17 mouse cellular contexts compared by ENCODE assay signal in genomic region chr19:5579971-5580370, GRCm38 (mm10). TPM values are rescaled to one million over a fixed set of nuclear protein-coding genes. Genes with fewer than 3 reads are reported as not detected.
"Had no signal": no experiment of that assay in that cellular context is flagged by ENCODE, and none has a peak within 500 bp of the region (broad histone marks: within the 10 kb centered on the region; RNA-seq: fewer than 3 reads in every experiment).

No protein-coding gene starts in this region.

- H3K4me1 ChIP-seq: lung, embryonic 15.5 days; midbrain, embryonic 13.5 days; midbrain, embryonic 15.5 days; neural tube, embryonic 12.5 days had no signal

- H3K27ac ChIP-seq: lung, embryonic 15.5 days; macrophage; midbrain, embryonic 13.5 days; midbrain, embryonic 15.5 days; neural tube, embryonic 12.5 days had no signal

- H3K9ac ChIP-seq: liver, postnatal 0 days; lung, embryonic 15.5 days; midbrain, embryonic 13.5 days; midbrain, embryonic 15.5 days; neural tube, embryonic 12.5 days had no signal

- H3K36me3 ChIP-seq: lung, embryonic 15.5 days; midbrain, embryonic 13.5 days; midbrain, embryonic 15.5 days; neural tube, embryonic 12.5 days had no signal

- H3K27me3 ChIP-seq: lung, embryonic 15.5 days; midbrain, embryonic 13.5 days; midbrain, embryonic 15.5 days; neural tube, embryonic 12.5 days had no signal

- DNase-seq: liver, postnatal 0 days; lung, adult 2 months; lung, postnatal 14 days; lung, postnatal 36 days; right cerebral cortex, postnatal 14 days; thymus, adult 18-20 months; thymus, postnatal 14 days; thymus, postnatal 4 days had no signal

- H3K4me3 ChIP-seq: lung, embryonic 15.5 days; megakaryocyte, embryonic 14.5 days; midbrain, embryonic 13.5 days; midbrain, embryonic 15.5 days; neural tube, embryonic 12.5 days had no signal

- H3K9me3 ChIP-seq: lung, embryonic 15.5 days; megakaryocyte, embryonic 14.5 days; midbrain, embryonic 13.5 days; midbrain, embryonic 15.5 days; neural tube, embryonic 12.5 days had no signal

RNA-seq across cellular contexts. Expression of gene Ovol1, which starts 19.5 kb away (rescaled TPM):
- total RNA-seq: megakaryocyte progenitor cell, adult 5-6 weeks; monocyte, adult 5-6 weeks had no signal
- polyA plus RNA-seq: midbrain, embryonic 13.5 days; neural tube, embryonic 14.5 days had no signal
